Mouse (Mus musculus): ENCODE measurements around the gene Gm49673.
"Not testable (repeated sequence)": the region's sequence is repeated elsewhere in the genome, so short reads cannot be mapped to it uniquely, and the experiment has no call there.

DNA sequence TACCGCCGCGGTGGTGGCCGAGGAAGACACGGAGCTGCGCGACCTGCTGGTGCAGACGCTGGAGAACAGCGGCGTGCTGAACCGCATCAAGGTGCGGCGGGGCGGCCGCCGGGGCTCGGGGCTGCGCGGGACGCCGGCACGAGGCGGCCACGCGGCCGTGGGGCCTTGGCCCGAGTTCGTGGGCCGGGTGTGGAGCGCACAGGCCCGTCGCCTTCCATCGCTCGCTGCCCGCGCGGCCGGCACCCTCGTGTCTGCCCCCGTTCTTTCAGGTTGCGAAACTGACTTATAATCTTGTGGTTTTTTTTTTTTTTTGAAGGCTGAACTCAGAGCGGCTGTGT is 18.0 kb upstream of the Gm49673 start:
- not testable (repeated sequence) for TF ChIP-seq POLR2A (IDR thresholded peaks at IDR 0.05; ENCODE audit: borderline replicate concordance, insufficient read depth, low read length); CTCF (IDR thresholded peaks at IDR 0.05; ENCODE audit: borderline replicate concordance, insufficient read depth, low read depth, low read length)
